Mouse (Mus musculus) hindbrain, embryonic 10.5 days (tissue): ENCODE data around the gene Tbx1. TPM values are rescaled to one million over a fixed set of nuclear protein-coding genes. Genes with fewer than 3 reads are reported as not detected.

Experiments
- DNase-seq: peaks from one replicate; pipeline ENCODE4 v3.0.0-alpha.2; 2017; ENCODE audit warnings: low spot score
- H3K27ac ChIP-seq: fragments of 300-500 bp; sonication (generic); 2 replicates; pipeline ENCODE4 v1.5.1; 2016; ENCODE audit warnings: mild to moderate bottlenecking, moderate library complexity
- H3K27me3 ChIP-seq: fragments of 300-500 bp; sonication (generic); 2 replicates; pipeline ENCODE4 v1.6.1; 2016; ENCODE audit warnings: mild to moderate bottlenecking; ENCODE audit not compliant: poor library complexity, insufficient read depth, severe bottlenecking
- H3K36me3 ChIP-seq: fragments of 300-500 bp; sonication (generic); 2 replicates; pipeline ENCODE4 v1.6.1; 2016; ENCODE audit warnings: mild to moderate bottlenecking, moderate library complexity
- H3K4me1 ChIP-seq: fragments of 300-500 bp; sonication (generic); replicated peaks from 2 replicates; pipeline ENCODE4 v1.6.1; 2016; ENCODE audit warnings: mild to moderate bottlenecking
- H3K4me3 ChIP-seq: fragments of 300-500 bp; sonication (generic); 2 replicates; pipeline ENCODE4 v1.5.1; 2016; ENCODE audit warnings: mild to moderate bottlenecking, moderate library complexity
- H3K9me3 ChIP-seq: fragments of 300-500 bp; sonication (generic); 2 replicates; pipeline ENCODE4 v1.6.1; 2016; ENCODE audit warnings: mild to moderate bottlenecking, moderate library complexity
- WGBS: fragments of 180-500 bp; shearing (Covaris S2); methylation state at CpG from one replicate; pipeline ENCODE4 v1.1.7; 2016; 5-methylcytosine and 5-hydroxymethylcytosine counted together
- polyA plus RNA-seq: library from polyadenylated mRNA; unstranded; fragments of >200 nt; fragmentation: Nextera tagmentation; extraction: Ambion mirVana; gene quantifications from 2 replicates; pipeline ENCODE4 v1.2.1, GENCODE M21; 2016

Tbx1 gene
- polyA plus RNA-seq, 1 experiment from 2014 or later: 15.3 TPM

DNA sequence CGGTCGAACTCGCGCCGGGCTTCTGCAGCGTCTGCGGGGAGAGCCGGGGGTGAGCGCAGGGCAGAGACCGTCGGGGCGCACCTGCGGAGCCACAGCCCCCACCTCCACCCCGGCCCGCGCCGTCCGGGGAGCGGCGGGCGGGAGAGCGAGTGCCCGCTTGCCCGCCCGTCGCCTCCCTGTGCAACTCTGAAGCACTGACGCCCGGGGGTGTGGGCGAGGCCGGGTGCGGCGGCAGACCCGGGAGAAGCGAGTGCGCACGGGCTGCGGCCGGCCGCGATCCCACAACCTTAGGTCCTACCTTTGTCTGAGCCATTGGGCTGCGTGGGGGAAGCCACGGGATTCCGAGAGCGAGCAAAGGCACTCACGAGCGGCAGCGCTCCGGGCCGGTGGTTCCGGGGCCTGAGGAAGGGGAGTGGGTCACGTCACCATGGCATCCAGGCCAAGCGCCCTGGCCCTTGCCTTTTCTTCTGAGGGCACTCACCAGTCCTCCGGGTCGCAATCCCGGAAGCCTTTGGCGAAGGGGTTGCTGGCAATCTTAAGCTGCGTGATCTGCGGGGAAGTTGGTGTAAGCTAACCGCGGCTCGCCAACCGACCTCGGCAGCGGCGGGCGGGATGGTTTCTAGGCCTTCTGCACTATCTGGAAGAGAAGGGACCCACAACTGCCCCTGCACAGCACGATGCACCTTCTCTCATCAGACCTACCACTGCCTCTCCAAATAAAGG lies 7.9 kb downstream of the Tbx1 start:
- peak; percentile 55 for DNase-seq
- peaks cover 62% of the 10 kb centered on the region for H3K4me1 ChIP-seq
- peaks cover 98% of the 10 kb centered on the region for H3K27me3 ChIP-seq
- no peaks in the 10 kb centered on the region for H3K9me3 ChIP-seq
- no peaks in the 10 kb centered on the region for H3K36me3 ChIP-seq
- peak overlapping the region; percentile 49 for H3K4me3 ChIP-seq
- H3K27ac ChIP-seq: peak overlapping the region; percentile 79
- WGBS: 2% methylated on average over 66 of the region's 67 CpGs

DNA sequence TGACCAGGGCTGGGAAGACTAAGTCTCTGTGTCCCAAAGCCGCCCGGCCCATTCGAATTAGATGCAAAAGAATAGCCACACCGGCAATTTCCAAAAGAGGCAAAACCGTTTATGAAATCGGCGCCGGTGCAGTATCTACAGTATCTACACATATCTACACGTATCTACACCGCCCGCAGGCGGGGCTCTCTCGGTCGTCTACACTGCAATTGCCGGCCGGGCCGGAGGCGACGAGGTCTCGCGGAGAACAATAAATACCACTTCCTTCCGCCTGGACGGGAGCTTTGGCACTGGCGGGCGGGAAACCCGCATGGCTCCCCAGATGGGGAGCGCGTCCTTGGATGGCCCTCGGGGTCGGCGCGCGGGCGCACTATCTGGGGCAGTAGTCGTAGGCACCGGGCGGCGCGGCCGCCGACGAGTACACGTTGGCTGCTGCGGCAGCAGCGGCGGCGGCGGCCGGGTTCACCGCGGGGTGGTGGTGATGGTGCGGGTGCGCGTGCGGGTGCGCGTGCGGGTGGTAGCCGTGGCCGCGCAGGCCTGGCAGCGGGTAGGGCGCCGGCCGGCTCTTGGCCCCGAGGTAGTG lies 8.8 kb downstream of the Tbx1 start:
- Histone ChIP-seq H3K27ac (peak overlapping the region; percentile 79), H3K4me1 (peaks cover 64% of the 10 kb centered on the region), H3K27me3 (peaks cover 96% of the 10 kb centered on the region), H3K4me3 (peak overlapping the region; percentile 49), H3K36me3 (no peaks in the 10 kb centered on the region), H3K9me3 (no peaks in the 10 kb centered on the region)
- WGBS: 1% methylated on average over 66 of the region's 66 CpGs
- peak; percentile 58 for DNase-seq

DNA sequence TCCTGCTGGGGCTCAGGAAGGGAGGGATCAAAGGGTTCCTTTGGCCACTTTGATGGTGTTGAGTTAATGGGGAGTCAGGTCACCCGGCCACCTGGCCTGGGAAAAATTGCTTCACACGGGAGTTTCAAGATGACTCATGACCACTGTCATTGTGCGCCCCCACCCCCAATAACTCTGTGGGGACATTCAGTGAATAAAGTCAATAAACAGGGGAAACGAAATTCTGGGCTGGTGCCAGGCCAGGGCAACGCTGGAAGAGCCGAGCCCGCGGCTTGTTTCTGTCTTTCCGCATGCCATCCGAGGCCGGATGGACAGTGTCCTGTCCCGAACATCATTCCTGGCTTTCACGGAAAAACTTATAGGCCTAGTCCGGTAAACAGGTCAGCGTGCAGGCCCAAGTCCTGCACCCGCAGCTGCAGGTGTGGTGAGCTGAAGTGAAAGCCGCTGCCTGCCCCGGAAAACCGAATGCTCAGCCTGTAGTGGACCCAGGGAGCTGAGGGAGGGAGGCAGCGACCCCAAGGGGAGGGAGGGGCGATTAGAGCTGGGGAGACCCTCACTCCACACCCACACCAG lies 9.3 kb downstream of the Tbx1 start:
- Histone ChIP-seq H3K27ac (peak overlapping the region; percentile 79; the same call in 1 of the 2 replicates), H3K4me3 (peak overlapping the region; percentile 49), H3K36me3 (no peaks in the 10 kb centered on the region), H3K9me3 (no peaks in the 10 kb centered on the region), H3K4me1 (peaks cover 58% of the 10 kb centered on the region), H3K27me3 (peaks cover 94% of the 10 kb centered on the region)
- 4% methylated on average over 21 of the region's 21 CpGs for WGBS
- DNase-seq: peak; percentile 46

DNA sequence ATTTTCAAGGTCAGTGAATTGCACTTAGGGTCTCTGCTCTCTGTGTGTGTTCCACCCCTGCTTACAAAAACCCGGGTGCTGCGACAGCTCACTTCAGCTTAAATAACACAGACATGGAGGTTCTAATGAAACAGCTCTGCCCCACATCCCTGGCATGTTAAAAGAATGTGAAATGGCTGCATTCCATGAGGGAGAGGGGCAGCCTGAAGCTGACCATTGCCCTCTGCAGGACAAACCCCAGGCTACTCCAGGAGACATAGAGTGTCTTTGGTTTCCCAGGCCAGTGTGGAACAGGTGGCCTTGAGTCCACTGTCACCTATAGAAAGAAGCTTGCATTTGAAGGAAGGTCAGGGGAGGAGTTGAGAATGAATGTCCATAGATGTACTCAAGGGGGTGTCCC lies 10.1 kb downstream of the Tbx1 start:
- Histone ChIP-seq H3K4me3 (no peak overlapping the region), H3K36me3 (no peaks in the 10 kb centered on the region), H3K27ac (no peak overlapping the region), H3K4me1 (peaks cover 50% of the 10 kb centered on the region), H3K9me3 (no peaks in the 10 kb centered on the region), H3K27me3 (peaks cover 87% of the 10 kb centered on the region)
- DNase-seq: peak; percentile 42
- WGBS: 9% methylated on average over 2 of the region's 2 CpGs

DNA sequence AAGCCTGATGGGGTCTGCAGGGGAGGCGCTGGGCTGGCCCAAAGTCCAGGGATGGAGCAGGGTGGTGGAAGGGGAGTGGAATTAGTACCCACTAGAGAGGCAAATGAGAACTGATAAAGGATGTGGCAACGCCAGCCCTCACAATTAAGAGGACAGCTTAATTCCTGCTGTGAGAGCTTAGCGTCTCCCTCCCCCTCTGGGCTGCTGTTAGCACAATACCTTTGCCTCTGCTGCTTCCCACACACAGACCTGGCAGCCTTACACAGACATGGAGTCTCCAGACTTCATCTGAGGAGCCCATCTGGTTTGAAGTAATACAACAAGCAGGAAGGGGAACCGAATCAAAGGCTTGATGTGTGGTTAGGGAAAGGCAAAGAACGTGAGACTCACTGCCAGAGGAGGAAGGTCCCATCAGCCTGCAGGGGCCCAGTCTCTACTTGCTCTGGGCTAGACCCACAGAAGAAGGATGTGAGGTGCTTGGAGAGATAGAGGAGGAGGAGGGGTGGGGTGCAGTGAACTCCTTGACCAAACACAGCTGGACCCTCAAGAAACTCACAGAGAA lies 12.8 kb downstream of the Tbx1 start:
- DNase-seq: no peak
- Histone ChIP-seq H3K4me1 (peaks cover 29% of the 10 kb centered on the region), H3K27ac (peak overlapping the region; percentile 2; the same call in 1 of the 2 replicates), H3K27me3 (peaks cover 60% of the 10 kb centered on the region), H3K9me3 (no peaks in the 10 kb centered on the region), H3K4me3 (no peak overlapping the region), H3K36me3 (no peaks in the 10 kb centered on the region)
- WGBS: 10% methylated on average over 5 of the region's 5 CpGs

DNA sequence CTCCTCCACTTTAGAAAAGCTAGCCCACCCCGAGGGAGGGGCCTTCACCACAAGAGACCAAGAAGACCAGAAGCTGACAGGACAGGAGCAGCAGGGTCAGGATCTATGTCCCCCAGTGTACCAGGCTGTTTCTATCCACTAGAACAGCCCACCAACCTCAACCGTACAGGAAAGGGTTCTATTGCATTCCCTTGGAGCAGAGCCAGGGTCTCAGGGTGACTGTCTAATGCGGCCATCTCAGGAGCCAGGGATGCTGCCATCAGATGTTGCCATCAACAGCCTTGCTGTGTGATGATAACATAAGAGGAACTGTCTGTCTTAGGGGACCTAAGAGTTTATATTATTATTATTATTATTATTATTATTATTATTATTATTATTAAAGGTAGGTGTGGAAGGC lies 13.4 kb downstream of the Tbx1 start:
- H3K4me3 ChIP-seq: no peak overlapping the region
- 46% methylated on average over 3 of the region's 3 CpGs for WGBS
- DNase-seq: no peak
- no peak overlapping the region for H3K27ac ChIP-seq
- H3K4me1 ChIP-seq: peaks cover 23% of the 10 kb centered on the region
- H3K9me3 ChIP-seq: no peaks in the 10 kb centered on the region
- peaks cover 54% of the 10 kb centered on the region for H3K27me3 ChIP-seq
- H3K36me3 ChIP-seq: no peaks in the 10 kb centered on the region

DNA sequence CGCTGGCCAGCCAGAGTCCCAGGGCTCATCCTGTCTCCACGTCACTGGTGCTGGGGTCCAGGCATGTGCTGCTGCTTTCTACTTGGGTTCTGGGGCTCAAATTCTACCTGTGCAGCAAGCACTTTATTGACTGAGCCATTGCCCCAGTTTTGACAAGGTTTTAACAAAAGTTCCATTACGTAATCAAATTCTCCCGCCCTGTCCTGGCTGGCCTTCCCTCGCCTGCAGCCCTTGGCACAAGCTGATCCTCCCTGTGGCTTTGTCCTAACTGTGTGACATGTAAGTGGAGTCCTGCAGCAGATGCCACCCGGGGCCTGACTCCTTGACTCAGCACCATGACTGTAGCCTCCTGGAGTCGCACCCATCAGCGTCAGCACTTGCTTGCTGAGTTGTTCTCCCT lies 16.3 kb downstream of the Tbx1 start:
- H3K4me3 ChIP-seq: no peak overlapping the region
- H3K27ac ChIP-seq: no peak overlapping the region
- DNase-seq: no peak
- H3K27me3 ChIP-seq: peaks cover 25% of the 10 kb centered on the region
- H3K36me3 ChIP-seq: no peaks in the 10 kb centered on the region
- H3K4me1 ChIP-seq: peaks cover 7% of the 10 kb centered on the region; the same call in 1 of the 2 replicates
- H3K9me3 ChIP-seq: no peaks in the 10 kb centered on the region
- WGBS: 73% methylated on average over 8 of the region's 8 CpGs

DNA sequence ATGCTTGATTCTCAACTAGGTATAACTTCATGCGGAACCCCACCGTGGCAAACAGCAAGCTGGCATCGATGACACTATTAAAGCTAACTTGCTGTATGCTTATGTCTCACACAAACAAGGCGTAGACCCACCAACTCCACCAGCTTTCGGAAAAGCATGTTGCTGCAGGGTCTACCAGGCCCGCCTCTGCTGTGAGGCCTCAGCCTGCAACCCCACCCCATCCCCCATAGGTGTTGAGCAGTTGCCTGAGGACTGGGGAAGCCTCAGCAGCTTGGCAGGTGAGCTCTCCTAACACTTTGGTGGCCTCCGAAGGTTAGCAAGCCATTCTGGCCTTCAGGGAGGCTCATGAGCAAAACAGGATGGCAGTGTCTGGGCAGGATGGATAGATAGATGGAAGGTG lies 21.9 kb downstream of the Tbx1 start:
- DNase-seq: no peak
- Histone ChIP-seq H3K36me3 (peaks cover 10% of the 10 kb centered on the region; the same call in 1 of the 2 replicates), H3K4me1 (peaks cover 11% of the 10 kb centered on the region; the same call in 1 of the 2 replicates)

DNA sequence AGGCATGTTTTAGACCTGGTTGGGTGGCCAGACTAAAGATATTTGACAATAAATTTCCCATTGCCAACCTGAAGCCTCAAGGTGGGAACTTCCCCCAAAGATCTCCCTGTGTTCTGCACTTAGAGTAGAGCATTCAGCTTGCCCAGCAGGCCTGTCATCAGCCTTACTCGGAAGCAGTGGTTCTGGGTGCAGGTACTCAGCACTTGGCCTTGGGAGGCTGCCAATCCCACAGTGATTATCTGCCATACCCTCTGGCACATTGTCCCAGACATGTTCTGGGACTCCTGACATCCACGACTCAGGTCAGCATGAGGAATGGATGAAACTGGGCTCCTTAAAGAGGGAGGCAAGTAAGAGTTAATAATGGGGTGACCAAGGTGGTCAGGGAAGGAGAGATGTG lies 26.0 kb downstream of the Tbx1 start:
- H3K4me1 ChIP-seq: peaks cover 15% of the 10 kb centered on the region; the same call in 1 of the 2 replicates
- no peak overlapping the region for H3K27ac ChIP-seq

More for the DNA sequence above, 21.9 kb downstream of the Tbx1 start:
- 71% methylated on average over 7 of the region's 7 CpGs for WGBS
- H3K4me3 ChIP-seq: no peak overlapping the region
- H3K27ac ChIP-seq: no peak overlapping the region
- H3K27me3 ChIP-seq: peaks cover 5% of the 10 kb centered on the region
- no peaks in the 10 kb centered on the region for H3K9me3 ChIP-seq

DNA sequence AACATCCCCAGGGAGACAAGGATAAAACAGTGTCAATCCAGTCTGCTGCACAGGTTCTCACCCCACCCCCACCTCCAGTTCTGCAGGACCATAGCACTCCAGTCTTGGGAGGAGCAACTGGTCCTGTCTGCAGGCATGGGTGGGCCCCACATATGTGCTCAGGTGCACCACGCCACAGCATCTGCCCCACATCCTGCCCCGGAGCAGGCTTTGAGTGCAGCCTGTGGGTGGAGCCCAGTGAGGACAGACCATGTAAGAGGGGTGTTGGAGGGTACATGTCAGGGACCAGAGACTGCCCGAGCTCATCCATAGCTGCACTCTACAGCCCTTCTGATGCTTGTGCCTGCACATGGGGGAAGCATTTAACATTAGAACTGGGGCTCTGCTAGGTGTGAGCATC lies 34.0 kb downstream of the Tbx1 start:
- Histone ChIP-seq H3K27ac (no peak overlapping the region), H3K27me3 (0 out of 2 replicates have a peak, but pooled peaks cover 3% of the 10 kb centered on the region), H3K4me1 (peaks cover 57% of the 10 kb centered on the region), H3K36me3 (no peaks in the 10 kb centered on the region), H3K9me3 (no peaks in the 10 kb centered on the region), H3K4me3 (no peak overlapping the region)
- no peak for DNase-seq
- 80% methylated on average over 3 of the region's 3 CpGs for WGBS

More for the DNA sequence above, 26.0 kb downstream of the Tbx1 start:
- peaks cover 10% of the 10 kb centered on the region; the same call in 1 of the 2 replicates for H3K36me3 ChIP-seq
- H3K4me3 ChIP-seq: no peak overlapping the region
- H3K27me3 ChIP-seq: peaks cover 5% of the 10 kb centered on the region
- WGBS: 91% methylated on average over 2 of the region's 2 CpGs
- no peak for DNase-seq
- H3K9me3 ChIP-seq: no peaks in the 10 kb centered on the region

DNA sequence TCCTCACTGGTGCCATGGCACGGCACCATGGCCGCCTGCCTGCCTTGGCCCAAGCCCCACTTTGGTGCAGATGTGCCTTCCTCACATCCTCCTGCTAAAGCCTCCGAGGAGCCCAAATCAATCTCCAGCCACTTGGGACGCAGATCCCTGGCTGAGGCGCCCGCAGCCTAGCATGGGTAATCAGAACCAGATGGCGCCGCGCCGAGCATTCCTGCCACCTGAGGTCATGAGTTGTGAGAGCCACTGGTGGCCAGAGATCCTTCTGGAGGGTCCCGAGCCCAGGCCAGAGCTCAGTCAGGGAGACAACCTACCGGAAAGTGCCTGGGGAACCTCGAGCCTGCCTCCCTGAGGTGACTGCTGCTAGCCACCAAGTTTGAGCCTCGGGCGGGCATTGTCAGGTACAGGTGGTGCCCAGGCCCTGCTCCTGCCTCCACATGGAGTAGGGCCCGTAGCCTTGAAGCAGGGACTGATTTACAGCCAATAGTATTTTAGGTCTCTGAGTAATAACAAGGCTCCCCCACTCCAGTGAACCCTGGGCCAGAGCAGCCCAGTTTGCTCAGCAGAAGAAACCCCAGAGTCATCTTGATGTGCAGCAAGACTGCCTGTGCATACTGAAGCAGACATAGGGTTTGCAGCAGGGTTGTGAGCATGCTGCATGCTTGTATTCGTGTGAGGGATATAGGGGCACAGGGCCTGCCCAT lies 35.1 kb downstream of the Tbx1 start:
- WGBS: 66% methylated on average over 17 of the region's 17 CpGs
- Histone ChIP-seq H3K36me3 (no peaks in the 10 kb centered on the region), H3K4me1 (peaks cover 64% of the 10 kb centered on the region), H3K27me3 (0 out of 2 replicates have a peak, but pooled peaks cover 3% of the 10 kb centered on the region), H3K27ac (peak overlapping the region; percentile 67), H3K4me3 (no peak overlapping the region), H3K9me3 (no peaks in the 10 kb centered on the region)
- peak; percentile 55 for DNase-seq

DNA sequence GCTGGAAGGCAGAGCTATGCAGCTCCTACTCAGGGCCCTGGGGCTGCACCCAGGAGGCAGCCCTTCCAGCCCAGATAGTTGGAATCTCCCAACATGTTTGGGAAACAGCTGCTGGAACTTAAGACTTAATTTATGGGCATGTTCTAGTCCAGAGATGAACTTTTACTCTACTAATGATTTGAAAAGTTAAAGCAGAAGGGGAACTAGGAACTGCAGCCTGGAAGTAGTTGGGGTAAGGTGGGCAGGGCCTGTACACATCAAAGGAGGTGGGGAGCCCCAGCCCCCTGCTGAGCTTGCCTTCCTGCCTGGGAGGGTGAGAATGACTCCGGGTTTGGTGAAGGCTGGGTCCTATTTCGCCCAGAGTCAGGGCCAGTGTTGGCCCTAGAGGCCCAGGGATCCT lies 35.8 kb downstream of the Tbx1 start:
- H3K27me3 ChIP-seq: 0 out of 2 replicates have a peak, but pooled peaks cover 3% of the 10 kb centered on the region
- 61% methylated on average over 2 of the region's 2 CpGs for WGBS
- DNase-seq: no peak
- peaks cover 70% of the 10 kb centered on the region for H3K4me1 ChIP-seq
- H3K27ac ChIP-seq: peak overlapping the region; percentile 67; the same call in 1 of the 2 replicates
- no peaks in the 10 kb centered on the region for H3K36me3 ChIP-seq
- H3K9me3 ChIP-seq: no peaks in the 10 kb centered on the region
- no peak overlapping the region for H3K4me3 ChIP-seq
